Mouse (Mus musculus) MEL-GATA-1-ER (cell line): ENCODE measurements around the gene Abhd17c.
"Not testable (repeated sequence)": the region's sequence is repeated elsewhere in the genome, so short reads cannot be mapped to it uniquely, and the experiment has no call there.

Source experiments
- DNase-seq: peaks from one replicate; pipeline ENCODE4 v3.0.0-alpha.2; 2012; ENCODE audit warnings: low read depth; ENCODE audit errors: extremely low read depth

Abhd17c gene

GRCm38 (mm10) chr7:84152821-84153220 lies 1.1 kb upstream of the Abhd17c start:
- no peak for DNase-seq

GRCm38 (mm10) chr7:84152374-84152773 lies 681 bp upstream of the Abhd17c start:
- no peak for DNase-seq

- DNase-seq = peak; percentile 71
Observed at GRCm38 (mm10) chr7:84151960-84152334, 254 bp upstream of the Abhd17c start.

GRCm38 (mm10) chr7:84150361-84151000 lies 1.2 kb downstream of the Abhd17c start:
- peak; percentile 35 for DNase-seq

- no peak for DNase-seq
Observed at GRCm38 (mm10) chr7:84149821-84150220, 1.9 kb downstream of the Abhd17c start.

- no peak for DNase-seq
Observed at GRCm38 (mm10) chr7:84148896-84149295, 2.8 kb downstream of the Abhd17c start.

- no peak for DNase-seq
Observed at GRCm38 (mm10) chr7:84147746-84148145, 3.9 kb downstream of the Abhd17c start.

GRCm38 (mm10) chr7:84145633-84146032 lies 6.1 kb downstream of the Abhd17c start:
- DNase-seq = no peak

- no peak for DNase-seq
Observed at GRCm38 (mm10) chr7:84142736-84143473, 8.8 kb downstream of the Abhd17c start.

- DNase-seq = no peak
Observed at GRCm38 (mm10) chr7:84142196-84142595, 9.5 kb downstream of the Abhd17c start.

- no peak for DNase-seq
Observed at GRCm38 (mm10) chr7:84139566-84139965, 12.1 kb downstream of the Abhd17c start.

GRCm38 (mm10) chr7:84138731-84139130 lies 13.0 kb downstream of the Abhd17c start:
- DNase-seq = no peak

GRCm38 (mm10) chr7:84137779-84138178 lies 13.9 kb downstream of the Abhd17c start:
- DNase-seq = no peak

GRCm38 (mm10) chr7:84135799-84136700 lies 15.6 kb downstream of the Abhd17c start:
- DNase-seq = no peak

GRCm38 (mm10) chr7:84132704-84133103 lies 19.0 kb downstream of the Abhd17c start:
- DNase-seq = no peak

GRCm38 (mm10) chr7:84131736-84132135 lies 20.0 kb downstream of the Abhd17c start:
- no peak for DNase-seq

- DNase-seq = no peak
Observed at GRCm38 (mm10) chr7:84128661-84129060, 23.0 kb downstream of the Abhd17c start.

GRCm38 (mm10) chr7:84125730-84126129 lies 26.0 kb downstream of the Abhd17c start:
- DNase-seq = no peak

- DNase-seq = not testable (repeated sequence)
Observed at GRCm38 (mm10) chr7:84123651-84124050, 28.0 kb downstream of the Abhd17c start.

- DNase-seq = peak; percentile 13
Observed at GRCm38 (mm10) chr7:84121778-84122177, 29.9 kb downstream of the Abhd17c start.

GRCm38 (mm10) chr7:84120142-84120760 lies 31.4 kb downstream of the Abhd17c start:
- no peak for DNase-seq
